In the genomic region with DNA sequence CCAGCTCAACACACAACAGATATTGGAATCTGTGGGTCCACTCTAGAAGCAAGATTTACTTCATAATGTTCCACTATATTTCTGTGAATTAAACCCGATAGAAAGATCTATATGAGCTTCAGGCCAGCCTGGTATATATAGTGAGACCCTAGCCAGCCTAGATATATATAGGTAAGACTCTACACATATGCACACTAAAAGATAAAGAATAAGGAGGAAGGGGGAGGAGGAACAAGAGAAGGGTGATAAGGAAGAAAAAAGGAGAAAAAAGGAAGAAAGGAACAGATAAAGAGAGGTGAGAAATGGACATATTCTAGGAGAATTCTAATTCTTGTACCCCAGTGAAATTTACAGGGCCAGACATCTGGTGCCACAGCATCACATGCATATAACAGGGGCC, we compare ENCODE assay signal across 28 mouse cellular contexts.
"Had no signal": no experiment of that assay in that cellular context is flagged by ENCODE, and none has a peak within 500 bp of the region (broad histone marks: within the 10 kb centered on the region; RNA-seq: fewer than 3 reads in every experiment).

No protein-coding gene starts in this region.

- H3K27me3 ChIP-seq: heart, embryonic 12.5 days; heart, embryonic 13.5 days; heart, embryonic 15.5 days; hindbrain, embryonic 12.5 days; hindbrain, embryonic 13.5 days; hindbrain, embryonic 15.5 days; intestine, embryonic 15.5 days; kidney, embryonic 15.5 days had no signal

- H3K9me3 ChIP-seq: heart, embryonic 12.5 days; heart, embryonic 13.5 days; heart, embryonic 15.5 days; hindbrain, embryonic 10.5 days; hindbrain, embryonic 12.5 days; hindbrain, embryonic 13.5 days; hindbrain, embryonic 15.5 days; intestine, embryonic 15.5 days; kidney, embryonic 15.5 days had no signal

- H3K4me1 ChIP-seq: heart, embryonic 12.5 days; heart, embryonic 13.5 days; heart, embryonic 15.5 days; hindbrain, embryonic 10.5 days; hindbrain, embryonic 12.5 days; hindbrain, embryonic 13.5 days; hindbrain, embryonic 15.5 days; intestine, embryonic 15.5 days; kidney, embryonic 15.5 days had no signal

- H3K9ac ChIP-seq: heart, embryonic 12.5 days; heart, embryonic 13.5 days; heart, embryonic 15.5 days; hindbrain, embryonic 12.5 days; hindbrain, embryonic 13.5 days; hindbrain, embryonic 14.5 days; hindbrain, embryonic 15.5 days; intestine, embryonic 15.5 days; kidney, embryonic 15.5 days had no signal

- DNase-seq: heart, postnatal 10 days; heart, postnatal 14 days; heart, postnatal 36 days; heart, postnatal 4 days; kidney, adult 11 months; kidney, adult 18-20 months; kidney, adult 2 months; kidney, adult 8-10 months; kidney, postnatal 10 days; kidney, postnatal 14 days; kidney, postnatal 25 days; kidney, postnatal 36 days; kidney, postnatal 4 days; layer of hippocampus, postnatal 36 days had no signal

- H3K27ac ChIP-seq: heart, embryonic 13.5 days; heart, embryonic 15.5 days; hindbrain, embryonic 10.5 days; hindbrain, embryonic 12.5 days; hindbrain, embryonic 13.5 days; hindbrain, embryonic 14.5 days; hindbrain, embryonic 15.5 days; hindbrain, postnatal 0 days; intestine, embryonic 15.5 days; kidney, embryonic 15.5 days; kidney, postnatal 0 days; layer of hippocampus, adult 2 months; left cerebral cortex, adult 2 months had no signal

- H3K36me3 ChIP-seq: heart, embryonic 12.5 days; heart, embryonic 13.5 days; heart, embryonic 15.5 days; hindbrain, embryonic 10.5 days; hindbrain, embryonic 12.5 days; hindbrain, embryonic 13.5 days; hindbrain, embryonic 15.5 days; intestine, embryonic 15.5 days; kidney, embryonic 15.5 days had no signal

- H3K4me3 ChIP-seq: heart, embryonic 12.5 days; heart, embryonic 13.5 days; heart, embryonic 15.5 days; hindbrain, embryonic 10.5 days; hindbrain, embryonic 12.5 days; hindbrain, embryonic 13.5 days; hindbrain, embryonic 15.5 days; intestine, embryonic 15.5 days; kidney, embryonic 15.5 days; layer of hippocampus, adult 2 months; left cerebral cortex, adult 2 months had no signal
